Mouse (Mus musculus) stomach, postnatal 0 days (tissue): ENCODE results near the gene Ptprg.

ENCODE experiments used
- CTCF ChIP-seq: IDR thresholded peaks from 2 replicates; pipeline ENCODE4 v1.5.1; 2016; ENCODE audit warnings: antibody characterized with exemption, low read depth, mild to moderate bottlenecking, moderate library complexity
- EP300 ChIP-seq: optimal IDR thresholded peaks from 2 replicates; pipeline ENCODE3; 2016; ENCODE audit warnings: antibody characterized with exemption

DNA sequence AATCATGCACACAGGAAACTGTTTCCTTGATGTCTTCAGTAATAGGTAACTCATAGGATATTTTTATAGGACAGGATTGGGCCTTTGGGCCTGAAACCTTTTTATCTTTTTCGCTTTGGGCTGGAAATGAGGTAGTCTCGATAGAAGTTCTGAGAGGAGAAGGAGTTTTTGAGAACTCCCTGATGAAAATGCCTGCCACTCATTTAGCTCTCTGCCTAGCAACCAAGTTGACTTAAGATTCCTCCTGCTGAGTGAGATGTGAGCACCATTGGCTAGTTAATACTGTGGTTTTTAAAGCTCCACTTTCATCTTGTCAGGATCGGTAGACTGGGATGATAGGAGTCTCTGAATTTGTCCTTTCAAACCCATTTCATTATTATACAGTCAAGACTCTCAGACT is 162.9 kb downstream of the Ptprg start:
- no peak for TF ChIP-seq EP300
- TF ChIP-seq CTCF: no peak
